Mouse (Mus musculus) MEL-GATA-1-ER (cell line): ENCODE measurements around the gene Tyw5.

Experiments used
- DNase-seq: peaks from one replicate; pipeline ENCODE4 v3.0.0-alpha.2; 2012; ENCODE audit warnings: low read depth; ENCODE audit errors: extremely low read depth

Tyw5 gene

DNA sequence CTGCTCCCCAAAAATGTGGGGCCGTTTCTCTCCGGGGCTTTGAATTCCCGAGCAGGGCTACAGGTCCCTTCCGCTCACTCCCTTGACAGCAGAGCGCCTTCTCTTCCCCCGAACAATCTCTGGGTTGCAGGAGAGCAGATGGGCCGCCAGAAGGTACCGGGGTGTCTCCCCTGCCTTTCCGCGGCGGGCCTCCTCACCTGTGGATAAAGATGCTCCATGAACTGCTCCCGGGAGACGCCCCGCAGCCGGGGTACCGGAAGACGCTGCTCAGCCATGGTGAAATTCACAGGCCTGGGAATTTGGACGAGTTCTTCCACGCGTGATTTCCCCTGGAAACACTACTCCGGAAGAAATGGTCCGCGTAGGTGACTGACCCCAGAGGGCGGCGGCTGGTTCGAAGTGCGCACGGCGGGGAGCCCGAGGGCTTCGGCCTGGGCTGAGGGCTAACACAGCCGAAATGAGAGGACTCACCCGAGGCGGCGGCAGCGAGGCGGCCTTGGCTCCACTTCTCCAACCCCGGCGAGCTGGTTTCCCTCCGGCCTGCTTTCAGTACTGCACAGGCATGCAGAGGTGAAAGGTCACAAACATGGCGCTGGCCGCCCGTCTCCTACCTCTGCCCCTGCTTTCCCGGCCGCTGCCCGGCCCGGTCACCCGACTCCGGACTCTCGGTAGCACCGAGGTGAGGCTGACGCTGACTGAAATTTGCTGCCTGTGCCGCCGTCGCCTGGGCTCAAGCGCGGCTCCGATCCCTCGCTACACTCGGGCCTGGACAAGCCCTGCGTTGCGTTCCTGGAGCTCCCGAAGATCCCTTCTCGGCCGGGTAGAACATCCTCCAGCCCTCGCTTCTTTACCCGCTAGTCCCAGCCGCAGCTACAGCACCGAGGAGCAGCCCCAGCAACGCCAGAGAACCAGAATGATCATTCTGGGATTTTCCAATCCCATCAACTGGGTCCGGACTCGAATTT, at the start of gene Tyw5, which contains the start of gene Maip1:
TSS of gene Tyw5 (minus strand) at position 915 of the 965 bp plus-strand sequence.
TSS of gene Maip1 (plus strand) at position 142 of the 965 bp plus-strand sequence.
- peak; percentile 75 for DNase-seq

DNA sequence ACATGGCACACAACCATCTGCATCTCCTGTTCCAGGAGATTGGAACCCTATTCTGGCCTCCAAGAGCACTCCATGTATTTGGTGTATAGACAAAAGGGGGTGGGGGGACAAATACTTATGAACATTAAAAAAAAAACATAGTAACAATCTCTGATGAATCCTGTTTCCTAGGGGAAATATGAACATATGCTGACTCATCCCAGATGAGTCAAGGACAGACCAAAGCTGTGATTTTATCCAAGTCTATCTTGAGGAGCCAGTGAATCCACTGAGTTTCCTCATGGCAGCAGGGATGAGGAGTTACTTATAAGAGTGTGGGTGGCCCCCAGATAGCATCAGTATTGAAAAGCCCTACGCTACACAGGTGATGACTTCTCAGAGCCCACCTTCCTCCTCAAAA, 43.3 kb upstream of the Tyw5 start:
- DNase-seq, result no peak

DNA sequence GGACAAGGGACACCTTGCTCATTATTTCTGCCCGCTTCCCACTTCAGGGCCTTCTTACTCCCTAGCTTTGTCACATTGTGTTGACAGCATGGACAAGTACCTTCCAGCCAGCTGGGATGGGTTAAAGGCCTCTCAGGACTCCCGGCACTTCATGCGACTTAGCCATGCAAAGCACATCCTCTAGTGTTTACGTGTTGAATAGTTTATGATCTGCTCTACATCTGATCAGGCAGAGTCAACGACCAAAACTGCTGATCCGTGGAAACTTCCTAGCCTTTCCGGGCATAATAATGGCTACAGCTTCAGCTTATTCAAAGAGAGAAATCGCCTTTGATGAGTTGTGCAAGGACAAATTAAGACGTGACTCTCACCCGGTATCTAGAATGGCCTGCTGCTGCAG, 38.8 kb upstream of the Tyw5 start:
- no peak for DNase-seq

DNA sequence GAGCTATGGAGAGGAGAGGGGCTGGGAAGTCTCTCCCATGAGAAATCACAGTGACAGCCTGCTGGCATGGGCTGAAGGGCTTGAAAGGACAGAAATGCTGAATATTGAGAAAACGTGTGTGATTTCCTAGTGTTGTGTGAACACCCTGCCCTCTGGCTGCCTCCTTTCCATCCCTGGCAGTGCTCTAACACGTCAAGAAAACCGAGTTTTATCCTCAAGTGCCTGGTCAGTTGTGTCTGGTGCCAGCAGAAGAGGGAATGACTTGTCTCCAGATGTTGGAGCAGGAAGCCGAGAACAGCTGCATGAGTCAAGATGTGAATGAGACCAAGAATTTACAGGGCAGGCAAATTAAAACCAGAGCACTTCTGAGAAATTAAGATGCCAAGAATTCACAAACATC, 33.9 kb upstream of the Tyw5 start:
- no peak for DNase-seq

DNA sequence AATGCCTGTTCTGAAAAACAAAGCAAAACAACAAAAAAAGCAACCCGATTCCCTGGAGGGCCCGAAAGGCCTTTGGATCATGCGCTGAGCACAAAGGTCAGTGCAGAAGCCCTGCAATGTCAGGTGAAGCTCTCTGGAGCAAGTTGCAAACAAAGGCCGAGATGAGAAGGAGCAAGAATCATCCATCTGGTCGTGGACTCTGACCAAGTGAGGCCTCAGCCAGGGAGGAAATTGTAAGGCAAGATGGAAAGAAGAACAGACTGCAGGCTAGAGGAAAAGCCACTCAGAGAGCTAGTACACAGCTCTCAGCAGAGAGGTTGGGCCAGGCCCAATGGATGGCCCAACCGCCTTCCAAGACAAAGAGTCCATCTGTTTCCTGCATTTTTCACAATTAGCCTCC, 32.1 kb upstream of the Tyw5 start:
- DNase-seq, result no peak

DNA sequence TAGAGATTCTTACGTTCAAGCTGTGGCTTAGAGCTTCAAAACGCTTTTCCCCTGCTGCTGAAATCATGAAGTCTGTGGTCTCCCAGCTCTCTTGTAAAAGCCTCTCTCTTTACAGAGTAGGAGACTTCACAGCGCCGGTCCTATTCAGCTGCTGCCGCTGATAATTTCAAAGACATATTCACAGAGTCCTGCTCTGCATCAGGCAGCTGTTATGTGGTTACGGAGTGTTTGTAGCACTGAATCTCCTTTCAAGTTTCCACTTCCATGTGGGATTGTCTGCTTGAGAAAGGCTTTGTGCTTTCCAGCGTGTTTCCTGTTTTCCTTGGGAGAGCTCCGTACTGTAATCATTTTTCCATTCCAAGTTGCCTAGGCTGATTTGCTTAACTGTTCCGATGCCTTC, 30.1 kb upstream of the Tyw5 start:
- no peak for DNase-seq

DNA sequence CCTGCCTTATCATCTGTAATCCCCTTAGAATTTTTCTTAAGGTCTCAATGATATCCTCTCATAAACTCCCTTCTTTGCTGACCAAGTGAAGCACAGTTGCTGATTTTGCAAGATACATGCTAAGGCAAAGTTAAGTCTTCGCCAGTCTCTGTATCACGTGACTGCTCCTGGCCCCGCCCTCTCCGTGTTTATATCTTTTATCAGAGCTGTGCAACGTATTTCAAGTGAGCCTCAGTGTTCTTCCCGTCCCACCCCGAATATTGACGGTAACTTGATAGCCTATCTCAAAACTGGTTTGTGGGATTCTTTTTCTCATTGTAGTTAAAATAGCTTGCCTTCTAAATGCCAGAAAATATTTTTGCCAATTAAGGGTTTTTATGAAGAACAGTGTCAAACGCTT, 29.5 kb upstream of the Tyw5 start:
- DNase-seq, result peak; percentile 56

DNA sequence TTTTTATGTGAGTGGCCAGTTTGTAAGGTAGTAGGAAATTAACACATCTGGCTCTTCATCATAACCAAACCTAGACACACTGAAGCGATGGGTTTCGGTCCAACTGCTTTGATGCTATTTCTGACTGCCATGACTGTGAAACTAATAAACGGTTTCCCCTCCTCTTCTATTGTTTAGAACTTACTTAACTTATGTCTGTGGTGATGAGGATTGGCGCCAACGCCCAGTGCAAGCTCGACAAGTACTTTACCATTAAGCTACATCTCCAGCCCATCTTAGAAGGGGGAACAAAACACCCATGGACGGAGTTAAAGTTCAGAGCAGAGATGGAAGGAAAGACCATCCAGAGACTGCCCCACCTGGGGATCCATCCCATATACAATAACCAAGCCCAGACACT, 26.2 kb upstream of the Tyw5 start:
- no peak for DNase-seq

DNA sequence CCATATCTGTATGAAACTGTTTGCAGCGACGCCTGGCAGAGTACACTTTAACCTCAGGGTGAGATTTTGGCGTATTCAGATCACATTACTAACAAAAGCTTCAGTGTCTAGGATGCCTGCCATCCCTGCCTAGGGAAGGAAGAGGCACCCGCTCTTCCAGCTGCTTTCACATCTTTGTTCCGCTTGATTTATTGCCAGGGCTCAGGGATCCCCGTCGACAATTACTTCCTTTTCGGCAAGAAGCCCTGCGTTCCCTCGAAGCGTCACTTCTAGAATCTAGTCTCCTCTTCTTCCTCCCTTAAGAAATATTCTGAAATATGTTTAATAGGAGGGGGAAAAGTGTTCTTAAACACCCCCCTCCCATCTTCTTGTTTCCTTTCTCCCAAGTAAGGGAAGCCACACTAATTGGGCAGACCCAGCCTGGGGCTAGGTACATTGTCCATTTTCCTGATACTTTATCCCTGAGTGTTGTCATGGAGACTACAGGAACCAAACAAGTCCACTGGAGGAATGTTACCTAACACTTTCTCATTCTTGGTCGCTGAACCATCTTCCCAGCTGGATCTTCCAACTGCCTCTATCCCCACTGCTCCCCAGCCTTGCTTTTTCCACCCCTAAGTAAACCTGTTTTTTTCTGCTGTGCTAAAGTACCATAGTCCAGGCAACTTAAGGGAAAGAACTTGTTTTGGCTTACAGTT, 23.0 kb upstream of the Tyw5 start:
- no peak for DNase-seq

DNA sequence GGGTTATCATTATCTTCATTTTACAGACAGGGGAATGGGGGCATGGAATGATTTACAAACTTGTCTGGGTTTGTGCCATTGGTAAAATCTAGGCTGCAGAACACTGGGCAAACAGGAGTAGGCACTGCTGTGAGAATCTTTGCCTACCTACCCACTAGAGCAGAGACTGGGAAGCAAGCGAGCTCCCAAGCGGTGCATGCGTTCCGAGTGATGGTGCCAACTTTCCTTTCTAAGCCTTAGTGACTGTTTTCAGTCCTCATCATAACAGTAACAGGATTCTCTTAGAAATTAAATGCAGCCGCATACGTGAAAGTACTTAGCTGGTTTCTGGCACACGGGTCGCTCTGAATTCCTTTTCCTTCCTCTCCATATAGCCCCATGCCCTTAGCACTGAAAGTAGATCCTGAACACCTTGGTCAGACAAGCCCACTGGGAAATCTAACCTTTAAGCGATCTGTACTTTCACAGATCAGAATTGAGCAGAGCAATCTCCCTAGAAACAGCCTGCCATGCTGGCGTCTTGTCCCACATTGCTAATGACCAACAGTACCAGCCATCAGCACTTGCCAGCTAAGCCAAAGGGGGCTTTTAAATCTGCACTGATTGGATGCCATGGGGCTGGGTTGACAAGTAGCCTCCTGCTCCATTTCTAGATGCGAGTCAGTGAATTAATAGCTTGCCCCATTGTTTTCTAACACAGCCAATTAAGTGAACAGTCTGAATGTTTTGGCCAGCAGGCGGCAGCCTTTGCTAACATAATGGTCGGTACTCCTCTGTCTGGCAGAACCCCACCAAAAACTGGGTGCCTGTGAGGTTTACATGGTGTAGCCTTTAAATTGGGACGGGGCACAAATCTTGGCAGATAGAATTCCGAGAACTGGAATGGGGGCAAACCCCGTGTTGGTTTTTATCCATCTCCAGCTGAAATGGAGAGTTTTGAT, 21.7 kb upstream of the Tyw5 start:
- peak; percentile 73 for DNase-seq

DNA sequence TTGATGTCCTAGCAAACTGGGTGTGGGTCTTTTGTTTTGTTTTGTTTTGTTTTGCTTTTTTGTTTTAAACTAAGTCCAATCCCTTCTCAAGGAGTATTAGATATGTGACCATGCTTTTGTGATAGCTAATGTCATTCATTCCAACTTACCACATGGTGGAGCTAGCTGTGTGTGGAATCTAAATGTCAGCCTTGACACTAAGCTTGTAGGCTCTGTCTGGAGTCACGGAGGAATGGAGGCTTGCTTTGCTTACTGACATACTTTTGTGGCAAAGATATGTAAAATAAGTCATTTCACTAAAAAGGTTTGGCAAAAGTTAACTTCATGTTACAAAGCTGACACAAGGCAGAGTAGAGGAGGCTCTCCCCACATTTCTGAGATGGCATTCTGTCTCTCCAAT, 16.8 kb upstream of the Tyw5 start:
- DNase-seq, result no peak

DNA sequence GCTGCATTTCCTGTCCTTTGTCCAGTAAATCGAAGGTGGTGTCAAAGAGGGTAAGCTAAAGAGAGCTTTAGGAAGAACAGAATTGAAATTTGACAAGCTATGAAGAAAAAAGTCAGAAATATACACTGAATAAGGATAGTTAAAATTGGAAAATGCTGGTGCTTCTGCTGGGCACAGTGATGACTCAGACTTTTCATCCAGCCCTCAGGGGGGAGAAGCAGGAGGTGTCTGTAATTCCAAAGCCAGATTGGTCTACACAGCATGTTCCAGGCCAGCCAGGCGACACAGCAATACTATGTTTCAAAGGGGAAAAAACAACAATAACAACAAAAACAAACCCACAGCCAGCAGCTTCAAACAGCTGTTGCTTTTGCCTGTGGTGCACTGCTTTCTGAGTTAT, 6.5 kb upstream of the Tyw5 start:
- DNase-seq, result no peak

DNA sequence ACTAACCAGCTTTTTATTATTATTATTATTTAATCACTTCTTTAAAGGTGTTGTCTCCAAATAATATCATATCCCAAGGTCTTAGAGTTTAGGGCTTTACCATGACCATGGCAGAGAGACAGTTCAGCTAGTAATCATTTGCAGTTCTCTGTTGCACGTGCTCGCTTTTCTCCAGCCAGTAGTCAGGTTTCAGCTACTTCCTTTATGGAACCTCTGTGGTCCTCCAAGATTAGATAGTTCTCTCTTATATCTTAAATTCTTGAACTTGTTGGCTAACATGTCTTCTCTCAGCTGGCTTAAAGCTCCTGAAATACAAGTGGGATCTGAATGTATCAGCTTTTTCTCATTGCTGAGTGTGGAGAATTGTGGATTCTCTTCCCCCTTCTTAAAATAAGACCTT, 2.1 kb upstream of the Tyw5 start:
- DNase-seq, result peak; percentile 55

DNA sequence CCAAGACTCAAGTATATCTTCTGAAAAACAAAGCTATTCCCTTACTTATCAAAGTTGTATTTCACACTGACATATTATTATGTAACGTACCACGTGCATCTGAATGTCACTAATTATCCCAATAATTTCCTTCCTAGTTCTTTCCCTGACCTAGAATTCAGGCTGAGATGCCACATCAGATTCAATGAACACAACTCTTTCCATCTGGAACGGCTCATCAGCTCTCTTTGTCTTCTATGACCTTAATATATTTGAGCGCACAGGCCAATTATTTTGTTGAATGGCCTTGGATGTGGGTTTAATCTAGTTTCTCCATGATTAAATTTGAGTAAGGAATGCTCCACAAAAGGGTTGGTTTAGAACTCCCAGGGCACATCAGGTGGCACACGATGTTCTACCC, 4.8 kb downstream of the Tyw5 start:
- DNase-seq, result no peak

DNA sequence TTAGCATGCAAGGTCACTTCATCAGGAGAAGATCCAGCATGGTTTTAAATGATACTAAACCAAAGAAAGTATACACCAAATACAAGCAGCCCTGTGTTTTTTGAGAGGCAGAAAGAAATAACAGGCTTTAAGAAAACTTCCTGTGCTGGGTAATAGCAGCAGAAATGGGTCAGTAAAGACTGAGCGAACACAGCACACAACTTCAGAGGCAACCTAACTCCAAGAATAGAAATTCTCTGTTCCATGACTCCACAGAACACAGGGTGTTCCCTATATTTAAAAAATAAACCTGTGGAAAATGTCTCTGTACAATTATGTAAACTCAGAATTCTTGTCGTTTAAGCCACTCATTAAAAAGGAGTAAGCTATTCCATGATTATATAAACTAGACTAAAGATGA, 6.0 kb downstream of the Tyw5 start:
- no peak for DNase-seq

DNA sequence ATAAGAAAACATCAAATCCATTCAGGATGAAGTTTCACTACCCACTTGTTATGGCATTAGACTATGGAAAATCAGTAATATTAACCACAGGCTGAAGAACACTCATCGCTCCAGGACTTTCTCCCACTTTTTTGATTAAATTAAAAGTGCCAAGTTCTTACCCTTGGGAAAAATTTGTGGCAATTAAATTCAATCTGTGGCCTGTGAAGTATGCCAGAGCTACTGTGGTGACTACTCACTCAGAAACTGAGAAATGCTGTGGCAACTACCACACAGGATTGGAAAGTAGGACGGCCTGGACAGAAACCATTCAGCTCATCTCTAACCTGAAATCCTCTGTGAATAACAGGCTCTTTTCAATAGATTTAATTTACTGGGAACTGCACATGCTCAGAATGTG, 6.6 kb downstream of the Tyw5 start:
- no peak for DNase-seq

DNA sequence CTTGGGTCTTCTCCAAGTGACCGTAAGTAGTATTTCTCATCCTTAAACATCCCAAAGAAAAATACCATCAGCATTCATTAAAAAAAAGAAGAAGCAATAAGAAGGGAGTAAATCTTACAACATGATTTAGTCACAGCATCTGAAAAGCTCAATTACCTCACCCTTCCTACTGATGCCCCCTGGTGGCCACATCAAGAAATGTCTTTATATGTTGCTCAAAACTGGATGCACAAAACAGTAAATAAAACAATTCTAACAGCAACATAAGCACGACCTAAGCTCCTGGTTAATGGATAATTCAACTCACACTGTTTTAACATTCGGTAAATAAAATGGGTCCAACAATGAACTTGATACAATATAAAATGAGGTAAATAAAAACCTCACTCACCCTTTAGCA, 12.8 kb downstream of the Tyw5 start:
- no peak for DNase-seq

DNA sequence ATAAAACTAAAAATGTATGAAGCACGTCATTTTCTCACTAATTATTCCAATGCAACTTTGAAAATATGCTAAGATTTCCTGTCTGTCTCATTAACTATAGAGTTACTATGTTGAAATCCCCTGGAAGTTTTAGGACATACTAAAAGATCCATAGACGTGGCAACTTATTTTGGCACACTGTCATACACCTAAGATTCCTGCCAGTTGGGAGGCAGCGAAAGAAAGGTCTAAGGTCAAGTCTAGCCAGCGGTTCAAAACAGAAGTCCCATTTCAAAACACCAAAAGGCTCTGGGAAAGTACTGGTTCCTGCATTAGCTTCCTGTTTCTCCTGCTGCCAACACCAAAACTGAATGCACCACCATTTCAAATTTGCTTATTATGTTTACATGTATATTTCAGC, 14.5 kb downstream of the Tyw5 start:
- DNase-seq, result no peak

DNA sequence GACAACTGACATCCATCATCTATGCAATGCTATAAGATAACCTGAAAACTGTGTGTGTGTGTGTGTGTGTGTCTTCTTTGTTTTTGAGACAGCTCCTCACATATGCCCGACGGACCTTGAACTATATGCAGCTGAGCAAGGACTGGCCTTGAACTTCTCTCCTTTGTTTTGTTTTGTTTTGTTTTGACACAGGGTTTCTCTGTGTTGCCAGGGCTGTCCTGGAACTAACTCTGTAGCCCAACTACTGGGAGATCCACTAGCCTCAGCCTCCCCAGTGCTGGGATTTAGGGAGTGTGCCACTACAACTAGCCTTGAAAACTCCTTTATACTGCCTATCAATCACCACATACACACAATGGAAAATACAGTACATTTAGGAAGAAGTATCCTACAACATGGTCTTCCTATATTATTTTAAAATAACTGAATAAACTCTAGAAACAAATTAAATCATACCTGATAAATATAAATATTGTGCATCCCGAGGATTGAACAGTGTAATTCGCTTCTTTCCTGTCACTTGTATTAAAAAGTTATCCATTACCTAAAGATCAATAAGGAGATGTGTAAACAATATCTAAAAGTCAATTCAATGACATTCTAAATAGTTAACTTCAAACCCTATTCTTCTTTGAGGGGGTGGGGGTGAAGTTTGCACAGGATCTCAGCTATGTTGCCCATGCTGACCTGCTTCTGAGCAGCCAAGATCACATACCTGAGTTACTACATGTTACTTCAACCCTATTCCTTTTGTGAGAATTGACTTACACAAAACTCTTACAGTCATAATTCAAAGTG, 15.7 kb downstream of the Tyw5 start:
- no peak for DNase-seq

DNA sequence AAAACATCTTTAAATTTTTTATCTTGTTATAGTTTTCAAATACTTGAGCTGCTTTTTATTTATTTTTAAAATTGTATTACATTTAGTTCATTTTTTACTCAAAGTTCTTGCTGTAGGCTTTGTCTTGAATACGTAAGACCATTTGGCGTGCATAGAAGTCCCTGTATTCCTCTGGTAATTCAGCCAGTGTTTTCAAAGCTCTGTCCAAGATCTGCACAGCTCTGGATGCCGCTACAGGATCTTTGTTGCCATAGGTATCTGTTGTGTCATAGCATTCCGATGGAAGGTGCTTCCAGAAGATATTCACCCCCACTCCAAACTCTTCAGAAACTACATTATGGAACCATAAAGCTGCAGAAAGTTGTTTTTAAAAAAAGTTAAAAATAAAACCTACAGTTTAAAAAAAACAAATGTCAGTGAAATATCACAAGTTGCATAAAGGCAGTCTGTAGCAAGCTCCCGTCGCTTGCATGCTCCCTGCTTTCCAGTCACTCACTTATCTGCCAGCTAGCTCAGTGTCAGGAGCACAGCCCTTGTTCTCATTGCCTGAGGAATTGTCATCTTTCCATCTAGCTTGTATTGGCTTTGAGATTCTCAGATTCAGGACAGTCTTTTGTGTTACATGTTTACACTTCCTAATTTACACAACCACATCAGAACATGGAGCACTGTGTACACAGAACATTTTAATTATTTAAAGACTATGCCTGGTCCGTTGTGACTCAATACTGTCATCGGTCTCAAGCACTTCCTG, 18.3 kb downstream of the Tyw5 start:
- DNase-seq, result no peak
